8 mouse cellular contexts compared by ENCODE assay signal in genomic region chr4:128962029-128962925, GRCm38 (mm10). TPM values are rescaled to one million over a fixed set of nuclear protein-coding genes. Genes with fewer than 3 reads are reported as not detected.
DNase-seq lines count a peak whose midpoint lies in the region; ATAC-seq and TF ChIP-seq lines count a peak whose summit lies in the region.

TSS of gene Azin2 (minus strand) at chr4:128962442.

- peak; percentile 91 for ATAC-seq in frontal cortex, adult (ENCODE audit: low TSS enrichment)
- ATAC-seq in hematopoietic stem cell, adult 5-6 weeks (replicated peaks in 1 of 2; ENCODE audit: insufficient read depth in 1 of 2, low FRiP score in 2 of 2, low TSS enrichment in 1 of 2, low read depth in 1 of 2, poor library complexity in 2 of 2, severe bottlenecking in 2 of 2), result peak; percentile 89 to 91
- ATAC-seq in lung, embryonic 15.5 days (ENCODE audit: borderline replicate concordance, extremely low read depth, low FRiP score, low TSS enrichment), result peak; percentile 89

- H3K36me3 ChIP-seq in lung, embryonic 15.5 days, result no peaks in the 10 kb centered on the region

- H3K4me2 ChIP-seq in lung, embryonic 15.5 days, result peak within 1 kb of the TSS; percentile 95

- H3K9me3 ChIP-seq in lung, embryonic 15.5 days, result no peaks in the 10 kb centered on the region

- H3K27me3 ChIP-seq in lung, embryonic 15.5 days, result peaks cover 10% of the 10 kb centered on the region

- no peak for TF ChIP-seq CTCF in olfactory bulb, adult 2 months (IDR thresholded peaks at IDR 0.05; ENCODE audit: insufficient read depth, low read depth, low read length)

- DNase-seq in MN1 (ENCODE audit: low spot score), result peak; percentile 97
- DNase-seq in cerebellum, adult 9-10 months, result peak; percentile 93
- peak; percentile 76 for DNase-seq in layer of hippocampus, adult 9-10 months (ENCODE audit: low spot score)
- DNase-seq in thymus, adult 18-20 months, result peak; percentile 73 to 74

- TF ChIP-seq POLR2A in olfactory bulb, adult 2 months (IDR thresholded peaks at IDR 0.05; ENCODE audit: insufficient read depth, low read depth, low read length), result peak; percentile 97

- peak within 1 kb of the TSS; percentile 80 for H3K9ac ChIP-seq in lung, embryonic 15.5 days

- WGBS in lung, embryonic 15.5 days, result under 1% methylated on average over 72 of the region's 72 CpGs
- WGBS in olfactory bulb, adult 2 months, result 1% methylated on average over 71 of the region's 72 CpGs

- peak within 1 kb of the TSS; percentile 61 for H3K27ac ChIP-seq in lung, embryonic 15.5 days
- peak within 1 kb of the TSS; percentile 78 for H3K27ac ChIP-seq in olfactory bulb, adult 2 months (ENCODE audit: insufficient read depth, low read depth, low read length)

- H3K4me3 ChIP-seq in lung, embryonic 15.5 days, result peak within 1 kb of the TSS; percentile 74
- H3K4me3 ChIP-seq in olfactory bulb, adult 2 months (ENCODE audit: insufficient read depth, low read depth, low read length), result peak within 1 kb of the TSS; percentile 93

- peaks cover 44% of the 10 kb centered on the region for H3K4me1 ChIP-seq in lung, embryonic 15.5 days
- H3K4me1 ChIP-seq in olfactory bulb, adult 2 months (ENCODE audit: control insufficient read depth, insufficient read depth, low read length), result peaks cover 37% of the 10 kb centered on the region

RNA-seq across cellular contexts. Expression of gene Azin2, which starts in this region (rescaled TPM):
- total RNA-seq in hematopoietic stem cell, adult 5-6 weeks (2017), result 2.8 and 16.9 TPM in 2 replicates
- polyA plus RNA-seq in lung, embryonic 15.5 days (2015; fragmentation: Nextera tagmentation; extraction: Ambion mirVana), result 18.6 and 22.5 TPM in 2 replicates
- polyA plus RNA-seq in olfactory bulb, adult 2 months (2012; ENCODE audit: insufficient read depth, insufficient read length, low replicate concordance, missing spikeins), result not detected in 2 replicates

Comparison
In these comparisons a context has a peak if more than half of its experiments do, and no peak if none do; other contexts are left out.
1. Peak in every context shown above with its lines: DNase-seq, ATAC-seq, H3K4me3 ChIP-seq and H3K27ac ChIP-seq.
2. RNA of gene Azin2 (polyA plus RNA-seq): 18.6 to 22.5 TPM in lung, embryonic 15.5 days; not detected in olfactory bulb, adult 2 months; every median in the first group is over 10 times any median in the second.